Mouse (Mus musculus): Measurements from ENCODE around the gene Ripor1. TPM values are rescaled to one million over a fixed set of nuclear protein-coding genes. Genes with fewer than 3 reads are reported as not detected.
A peak's percentile ranks its signal among the peaks of the same experiment; 100 is the strongest.

Ripor1 gene
- total RNA-seq, 1 experiment = 5.6 TPM

DNA sequence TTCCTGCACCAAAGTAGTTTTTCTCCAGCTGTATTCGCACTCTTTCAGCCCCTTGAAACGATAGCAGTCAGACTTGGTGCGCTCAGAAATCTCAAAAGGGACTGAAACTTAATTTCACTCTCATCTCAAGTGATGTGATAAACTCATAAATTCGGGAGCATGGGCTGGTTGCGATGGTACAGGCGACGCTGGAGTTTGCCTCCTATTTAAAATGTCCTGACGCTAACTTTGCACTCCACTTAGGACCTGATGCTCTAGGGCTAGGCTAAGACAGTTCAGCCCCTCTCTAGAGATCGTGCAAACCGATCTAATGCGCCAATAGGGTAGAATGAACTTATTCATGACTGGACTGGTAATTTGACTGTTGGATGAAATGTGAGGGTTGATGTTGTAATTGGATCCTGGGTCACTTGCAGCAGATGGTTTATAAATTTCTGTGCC is 32.6 kb downstream of the Ripor1 start:
- DNase-seq (ENCODE audit: low read depth, low spot score) = no peak
- H3K27ac ChIP-seq (ENCODE audit: insufficient read depth, low read depth, low read length, poor library complexity, severe bottlenecking) = peak overlapping the region; percentile 98; the same call in 1 of the 2 replicates
- no peaks in the 10 kb centered on the region for H3K36me3 ChIP-seq (ENCODE audit: control insufficient read depth, insufficient read depth, low read length, poor library complexity, severe bottlenecking)
- peak overlapping the region; percentile 97 to 100 for H3K4me3 ChIP-seq (ENCODE audit: insufficient read depth in 1 of 2, low read depth in 1 of 2, low read length in 2 of 2, poor library complexity in 1 of 2, severe bottlenecking in 1 of 2)
- peaks cover 6 to 7% of the 10 kb centered on the region in 2 experiments; a peak in 2 of 4 replicates for H3K4me1 ChIP-seq (ENCODE audit: control insufficient read depth in 2 of 2, insufficient read depth in 2 of 2, low read length in 2 of 2, poor library complexity in 1 of 2)
- in situ Hi-C loops (cut with MboI; ENCODE audit: low sequenced_read_pairs in 2 of 2, unreplicated experiment in 2 of 2) = no loop called here
- no peaks in the 10 kb centered on the region for H3K9me3 ChIP-seq (ENCODE audit: control insufficient read depth, insufficient read depth, low read depth, low read length)
- H3K9ac ChIP-seq (ENCODE audit: insufficient read depth, low read depth, low read length, poor library complexity, severe bottlenecking) = peak overlapping the region; percentile 99
- TF ChIP-seq CHD2 (IDR thresholded peaks at IDR 0.05; ENCODE audit: low read depth, low read length) (no peak), HCFC1 (IDR thresholded peaks at IDR 0.05; ENCODE audit: borderline replicate concordance, insufficient read depth, low read length) (no peak), MAFK (IDR thresholded peaks at IDR 0.05; ENCODE audit: insufficient read depth, low read depth, low read length) (no peak), ZNF384 (IDR thresholded peaks at IDR 0.05; ENCODE audit: low read depth, low read length) (no peak), ZC3H11A (IDR thresholded peaks at IDR 0.05; ENCODE audit: borderline replicate concordance, low read depth, low read length) (no peak)

DNA sequence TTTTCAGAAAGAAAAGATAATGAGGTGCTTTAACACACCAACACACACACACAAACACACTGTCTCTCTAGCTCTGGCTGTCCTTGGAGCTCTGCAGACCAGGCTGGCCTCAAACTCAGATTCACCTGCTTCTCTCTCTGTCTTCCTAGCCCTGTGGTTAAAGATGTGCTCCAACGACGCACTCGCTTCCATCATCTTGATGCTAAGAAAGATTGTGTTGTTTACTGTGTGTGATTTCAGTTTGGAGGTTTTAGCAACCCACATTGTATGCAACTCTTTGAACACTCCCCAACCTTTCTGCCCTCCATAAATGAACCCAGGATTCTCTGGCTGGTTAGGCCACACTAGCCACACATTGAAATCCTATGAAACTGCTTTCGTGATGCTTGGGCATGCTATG is 33.5 kb downstream of the Ripor1 start:
- no peak overlapping the region for H3K27ac ChIP-seq (ENCODE audit: insufficient read depth, low read depth, low read length, poor library complexity, severe bottlenecking)
- peak overlapping the region; percentile 53; the same call in 1 of the 2 replicates for H3K9ac ChIP-seq (ENCODE audit: insufficient read depth, low read depth, low read length, poor library complexity, severe bottlenecking)
- in situ Hi-C loops (cut with MboI; ENCODE audit: low sequenced_read_pairs in 2 of 2, unreplicated experiment in 2 of 2) = no loop called here
- H3K4me1 ChIP-seq (ENCODE audit: control insufficient read depth in 2 of 2, insufficient read depth in 2 of 2, low read length in 2 of 2, poor library complexity in 1 of 2) = peaks cover 6 to 7% of the 10 kb centered on the region in 2 experiments; a peak in 2 of 4 replicates
- H3K4me3 ChIP-seq (ENCODE audit: insufficient read depth in 1 of 2, low read depth in 1 of 2, low read length in 2 of 2, poor library complexity in 1 of 2, severe bottlenecking in 1 of 2) = no peak overlapping the region
- no peaks in the 10 kb centered on the region for H3K9me3 ChIP-seq (ENCODE audit: control insufficient read depth, insufficient read depth, low read depth, low read length)
- no peaks in the 10 kb centered on the region for H3K36me3 ChIP-seq (ENCODE audit: control insufficient read depth, insufficient read depth, low read length, poor library complexity, severe bottlenecking)
- TF ChIP-seq ZNF384 (IDR thresholded peaks at IDR 0.05; ENCODE audit: low read depth, low read length) (no peak), MAFK (IDR thresholded peaks at IDR 0.05; ENCODE audit: insufficient read depth, low read depth, low read length) (no peak), CHD2 (IDR thresholded peaks at IDR 0.05; ENCODE audit: low read depth, low read length) (no peak), ZC3H11A (IDR thresholded peaks at IDR 0.05; ENCODE audit: borderline replicate concordance, low read depth, low read length) (no peak), HCFC1 (IDR thresholded peaks at IDR 0.05; ENCODE audit: borderline replicate concordance, insufficient read depth, low read length) (no peak)
- no peak for DNase-seq (ENCODE audit: low read depth, low spot score)

DNA sequence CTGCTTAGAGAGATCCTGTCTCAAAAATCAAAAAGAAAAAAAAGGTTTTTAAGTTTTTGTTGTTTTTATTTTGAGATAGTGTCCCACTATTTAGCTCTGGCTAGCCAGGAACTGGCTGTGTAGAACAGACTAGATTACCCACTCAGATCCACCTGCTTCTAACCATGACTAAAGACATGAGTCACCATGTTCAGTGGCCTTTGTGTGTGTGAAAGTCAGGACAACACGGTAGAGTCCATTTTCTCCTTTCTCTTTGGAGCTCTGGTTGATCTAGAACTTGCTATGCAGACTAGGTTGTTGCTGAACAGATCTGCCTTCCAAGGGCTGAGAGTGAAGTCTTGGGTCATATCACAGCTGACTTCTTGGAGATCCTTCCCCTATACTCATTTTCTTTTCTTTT is 34.8 kb downstream of the Ripor1 start:
- Histone ChIP-seq H3K27ac (ENCODE audit: insufficient read depth, low read depth, low read length, poor library complexity, severe bottlenecking) (no peak overlapping the region), H3K9me3 (ENCODE audit: control insufficient read depth, insufficient read depth, low read depth, low read length) (no peaks in the 10 kb centered on the region), H3K4me1 (ENCODE audit: control insufficient read depth in 2 of 2, insufficient read depth in 2 of 2, low read length in 2 of 2, poor library complexity in 1 of 2) (peaks cover 6 to 7% of the 10 kb centered on the region in 2 experiments; a peak in 2 of 4 replicates), H3K36me3 (ENCODE audit: control insufficient read depth, insufficient read depth, low read length, poor library complexity, severe bottlenecking) (peaks cover 3% of the 10 kb centered on the region), H3K9ac (ENCODE audit: insufficient read depth, low read depth, low read length, poor library complexity, severe bottlenecking) (no peak overlapping the region), H3K4me3 (ENCODE audit: insufficient read depth in 1 of 2, low read depth in 1 of 2, low read length in 2 of 2, poor library complexity in 1 of 2, severe bottlenecking in 1 of 2) (no peak overlapping the region)
- no peak for DNase-seq (ENCODE audit: low read depth, low spot score)
- no peak for TF ChIP-seq HCFC1 (IDR thresholded peaks at IDR 0.05; ENCODE audit: borderline replicate concordance, insufficient read depth, low read length)
- no peak for TF ChIP-seq MAFK (IDR thresholded peaks at IDR 0.05; ENCODE audit: insufficient read depth, low read depth, low read length)
- TF ChIP-seq ZNF384 (IDR thresholded peaks at IDR 0.05; ENCODE audit: low read depth, low read length) = no peak
- TF ChIP-seq ZC3H11A (IDR thresholded peaks at IDR 0.05; ENCODE audit: borderline replicate concordance, low read depth, low read length) = no peak
- no peak for TF ChIP-seq CHD2 (IDR thresholded peaks at IDR 0.05; ENCODE audit: low read depth, low read length)
- in situ Hi-C loops (cut with MboI; ENCODE audit: low sequenced_read_pairs in 2 of 2, unreplicated experiment in 2 of 2) = no loop called here

DNA sequence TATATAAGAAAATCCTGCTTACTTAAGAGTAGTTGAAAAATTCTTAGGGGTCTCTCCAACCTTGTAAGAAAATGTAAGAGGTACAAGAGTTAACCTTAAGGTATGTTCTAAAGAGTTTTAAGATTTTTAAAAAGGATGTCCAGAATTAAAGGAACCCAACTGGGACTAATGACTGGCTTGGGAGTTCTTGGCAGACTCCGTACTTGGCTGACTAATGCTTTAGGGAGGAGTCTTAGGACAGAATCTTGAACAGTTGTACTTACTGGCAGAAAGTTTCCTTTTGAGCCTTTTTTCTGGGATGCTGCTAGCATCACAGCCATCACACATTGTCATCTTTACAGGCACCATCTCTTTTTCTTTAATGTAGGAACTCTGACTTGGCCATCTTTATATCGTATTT is 35.5 kb downstream of the Ripor1 start:
- TF ChIP-seq MAFK (IDR thresholded peaks at IDR 0.05; ENCODE audit: insufficient read depth, low read depth, low read length) = no peak
- TF ChIP-seq ZNF384 (IDR thresholded peaks at IDR 0.05; ENCODE audit: low read depth, low read length) = no peak
- TF ChIP-seq HCFC1 (IDR thresholded peaks at IDR 0.05; ENCODE audit: borderline replicate concordance, insufficient read depth, low read length) = no peak
- no peak for TF ChIP-seq CHD2 (IDR thresholded peaks at IDR 0.05; ENCODE audit: low read depth, low read length)
- TF ChIP-seq ZC3H11A (IDR thresholded peaks at IDR 0.05; ENCODE audit: borderline replicate concordance, low read depth, low read length) = no peak

More for the DNA sequence above, 35.5 kb downstream of the Ripor1 start:
- H3K9ac ChIP-seq (ENCODE audit: insufficient read depth, low read depth, low read length, poor library complexity, severe bottlenecking) = no peak overlapping the region
- H3K9me3 ChIP-seq (ENCODE audit: control insufficient read depth, insufficient read depth, low read depth, low read length) = no peaks in the 10 kb centered on the region
- peaks cover 3% of the 10 kb centered on the region for H3K36me3 ChIP-seq (ENCODE audit: control insufficient read depth, insufficient read depth, low read length, poor library complexity, severe bottlenecking)
- H3K4me1 ChIP-seq (ENCODE audit: control insufficient read depth in 2 of 2, insufficient read depth in 2 of 2, low read length in 2 of 2, poor library complexity in 1 of 2) = peaks cover 5 to 6% of the 10 kb centered on the region in 2 experiments; a peak in 2 of 4 replicates
- no peak overlapping the region for H3K27ac ChIP-seq (ENCODE audit: insufficient read depth, low read depth, low read length, poor library complexity, severe bottlenecking)
- in situ Hi-C loops (cut with MboI; ENCODE audit: low sequenced_read_pairs in 2 of 2, unreplicated experiment in 2 of 2) = no loop called here
- H3K4me3 ChIP-seq (ENCODE audit: insufficient read depth in 1 of 2, low read depth in 1 of 2, low read length in 2 of 2, poor library complexity in 1 of 2, severe bottlenecking in 1 of 2) = no peak overlapping the region
- no peak for DNase-seq (ENCODE audit: low read depth, low spot score)
